Mouse (Mus musculus): ENCODE data around the gene Ncoa6. TPM values are rescaled to one million over a fixed set of nuclear protein-coding genes. Genes with fewer than 3 reads are reported as not detected.
"Not testable (repeated sequence)": the region's sequence is repeated elsewhere in the genome, so short reads cannot be mapped to it uniquely, and the experiment has no call there.

Gene Ncoa6
- total and polyA plus RNA-seq, 2 experiments from 2014 or later, result 32.1 to 73.1 TPM

DNA sequence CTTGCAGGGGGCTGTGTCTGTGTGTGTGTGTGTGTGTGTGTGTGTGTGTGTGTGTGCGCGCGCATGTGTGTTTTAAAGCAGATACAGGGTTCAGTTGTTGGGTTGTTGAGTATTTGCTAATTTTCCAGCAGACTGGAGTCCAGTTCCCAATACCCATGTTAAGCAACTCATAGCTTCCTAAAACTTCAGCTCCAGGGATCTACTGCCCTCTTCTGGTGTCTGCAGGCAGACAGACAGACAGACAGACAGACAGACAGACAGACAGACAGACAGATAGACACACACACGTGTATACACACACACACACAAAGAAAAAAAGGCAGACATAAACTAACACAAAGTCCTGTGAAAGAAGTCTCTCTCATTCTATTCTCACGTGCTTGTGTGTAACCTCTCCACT lies 22.4 kb downstream of the Ncoa6 start:
- Histone ChIP-seq H3K36me3 (ENCODE audit: insufficient read depth, low read length) (no peaks in the 10 kb centered on the region), H3K9me3 (ENCODE audit: low read length) (no peaks in the 10 kb centered on the region), H3K4me3 (ENCODE audit: low read depth, low read length) (no peak overlapping the region), H3K9ac (replicated peaks; ENCODE audit: low read length, poor library complexity, severe bottlenecking) (no peak overlapping the region), H3K27me3 (ENCODE audit: insufficient read depth, low read length) (no peaks in the 10 kb centered on the region), H3K4me1 (ENCODE audit: insufficient read depth, low read length) (no peaks in the 10 kb centered on the region), H3K27ac (ENCODE audit: low read depth, low read length) (no peak overlapping the region), H3K4me2 (ENCODE audit: low read depth, low read length, poor library complexity, severe bottlenecking) (no peak overlapping the region)
- DNase-seq (ENCODE audit: low spot score) (no peak), ATAC-seq (ENCODE audit: low FRiP score) (no peak)
- WGBS, result 97% methylated on average over 5 of the region's 5 CpGs
- peak; percentile 36 for TF ChIP-seq CTCF (IDR thresholded peaks at IDR 0.05)

DNA sequence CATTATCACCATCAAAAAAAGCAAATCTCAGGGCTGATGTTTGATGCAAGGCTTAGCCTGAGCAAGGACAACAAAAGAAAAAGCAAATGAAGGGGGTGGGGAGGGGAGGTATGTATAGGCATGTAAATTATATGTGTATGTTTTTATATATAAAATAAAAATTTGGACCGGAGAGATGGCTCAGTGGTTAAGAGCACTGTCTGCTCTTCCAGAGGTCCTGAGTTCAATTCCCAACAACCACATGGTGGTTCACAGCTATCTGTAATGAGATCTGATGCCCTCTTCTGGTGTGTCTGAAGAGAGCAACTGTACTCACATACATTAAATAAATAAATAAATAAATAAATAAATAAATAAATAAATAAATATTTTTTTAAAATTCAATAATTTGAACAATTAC lies 25.8 kb downstream of the Ncoa6 start:
- 100% methylated on average over 1 of the region's 1 CpGs for WGBS
- H3K36me3 ChIP-seq (ENCODE audit: insufficient read depth, low read length); H3K4me3 ChIP-seq (ENCODE audit: low read depth, low read length); H3K27ac ChIP-seq (ENCODE audit: low read depth, low read length); H3K4me2 ChIP-seq (ENCODE audit: low read depth, low read length, poor library complexity, severe bottlenecking); H3K27me3 ChIP-seq (ENCODE audit: insufficient read depth, low read length); H3K9me3 ChIP-seq (ENCODE audit: low read length); H3K9ac ChIP-seq (replicated peaks; ENCODE audit: low read length, poor library complexity, severe bottlenecking); ATAC-seq (ENCODE audit: low FRiP score); H3K4me1 ChIP-seq (ENCODE audit: insufficient read depth, low read length); DNase-seq (ENCODE audit: low spot score): not testable (repeated sequence)

DNA sequence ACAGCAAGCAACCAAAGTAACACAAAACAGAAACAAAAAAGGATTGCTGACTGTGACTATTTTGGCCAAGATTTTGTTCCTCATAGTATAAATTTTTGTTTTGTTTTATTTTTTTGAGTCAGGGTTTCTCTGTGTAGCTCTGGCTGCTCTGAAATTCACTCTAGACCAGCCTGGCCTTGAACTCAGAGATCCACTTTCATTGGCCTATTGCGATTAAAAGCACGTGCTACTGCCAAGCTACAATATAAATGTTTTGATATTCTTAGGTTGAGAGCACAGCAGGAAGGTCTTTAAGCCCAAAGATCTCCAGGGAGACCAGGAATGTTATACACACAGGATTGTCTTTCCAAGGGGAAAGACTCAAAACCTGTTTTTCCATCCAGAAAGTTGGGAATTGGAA lies 30.2 kb downstream of the Ncoa6 start:
- H3K27ac ChIP-seq (ENCODE audit: low read depth, low read length), result no peak overlapping the region
- H3K4me2 ChIP-seq (ENCODE audit: low read depth, low read length, poor library complexity, severe bottlenecking), result no peak overlapping the region
- no peaks in the 10 kb centered on the region for H3K9me3 ChIP-seq (ENCODE audit: low read length)
- no peaks in the 10 kb centered on the region for H3K36me3 ChIP-seq (ENCODE audit: insufficient read depth, low read length)
- WGBS, result 45% methylated on average over 2 of the region's 2 CpGs
- ATAC-seq (ENCODE audit: low FRiP score), result no peak
- no peaks in the 10 kb centered on the region for H3K27me3 ChIP-seq (ENCODE audit: insufficient read depth, low read length)
- H3K4me3 ChIP-seq (ENCODE audit: low read depth, low read length), result no peak overlapping the region
- no peak for TF ChIP-seq CTCF (IDR thresholded peaks at IDR 0.05)
- no peaks in the 10 kb centered on the region for H3K4me1 ChIP-seq (ENCODE audit: insufficient read depth, low read length)
- DNase-seq (ENCODE audit: low spot score), result no peak
- H3K9ac ChIP-seq (replicated peaks; ENCODE audit: low read length, poor library complexity, severe bottlenecking), result no peak overlapping the region

DNA sequence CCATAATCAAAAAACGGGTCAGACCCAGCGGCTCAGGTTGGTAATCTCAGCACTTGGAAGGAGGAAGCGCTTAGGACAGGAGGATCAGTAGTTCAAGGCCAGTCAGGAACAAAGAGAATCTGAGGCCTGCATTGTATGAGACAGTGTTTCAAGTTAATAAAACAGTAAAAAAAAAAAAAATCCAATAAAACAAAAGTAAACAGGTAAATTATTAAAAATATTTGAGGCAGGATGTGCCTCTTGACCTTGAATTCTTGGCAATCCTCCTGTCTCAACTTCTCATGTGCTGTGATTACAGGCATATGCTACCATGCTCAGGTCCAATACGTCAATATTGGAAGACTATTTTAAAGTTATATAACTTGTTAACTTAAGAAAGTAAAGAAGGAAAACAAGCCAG lies 30.8 kb downstream of the Ncoa6 start:
- 88% methylated on average over 4 of the region's 4 CpGs for WGBS
- H3K4me3 ChIP-seq (ENCODE audit: low read depth, low read length), result no peak overlapping the region
- no peaks in the 10 kb centered on the region for H3K9me3 ChIP-seq (ENCODE audit: low read length)
- H3K4me2 ChIP-seq (ENCODE audit: low read depth, low read length, poor library complexity, severe bottlenecking), result no peak overlapping the region
- H3K36me3 ChIP-seq (ENCODE audit: insufficient read depth, low read length), result no peaks in the 10 kb centered on the region
- DNase-seq (ENCODE audit: low spot score) (no peak), ATAC-seq (ENCODE audit: low FRiP score) (no peak)
- H3K4me1 ChIP-seq (ENCODE audit: insufficient read depth, low read length), result no peaks in the 10 kb centered on the region
- H3K27me3 ChIP-seq (ENCODE audit: insufficient read depth, low read length), result no peaks in the 10 kb centered on the region
- TF ChIP-seq CTCF (IDR thresholded peaks at IDR 0.05), result no peak
- H3K9ac ChIP-seq (replicated peaks; ENCODE audit: low read length, poor library complexity, severe bottlenecking), result no peak overlapping the region
- no peak overlapping the region for H3K27ac ChIP-seq (ENCODE audit: low read depth, low read length)

DNA sequence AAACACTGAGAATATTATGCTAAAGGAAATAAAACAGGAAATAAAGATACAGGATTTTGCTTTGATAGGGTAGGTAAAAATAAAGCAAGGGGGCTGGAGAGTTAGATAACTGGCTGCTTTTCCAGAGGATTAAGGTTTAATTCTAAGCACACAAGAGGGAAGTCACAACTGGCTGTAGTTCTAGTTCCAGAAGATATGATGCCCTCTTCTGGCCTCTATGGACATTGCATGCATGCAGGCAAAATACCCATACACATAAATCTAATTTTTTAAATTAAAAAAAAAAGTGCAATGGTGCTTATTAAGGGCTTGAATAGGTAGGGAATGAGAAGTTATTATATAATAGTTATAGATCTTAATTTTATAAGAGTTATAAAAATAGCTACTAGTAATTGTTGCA lies 37.2 kb downstream of the Ncoa6 start:
- Histone ChIP-seq H3K9ac (replicated peaks; ENCODE audit: low read length, poor library complexity, severe bottlenecking) (no peak overlapping the region), H3K27ac (ENCODE audit: low read depth, low read length) (no peak overlapping the region), H3K4me3 (ENCODE audit: low read depth, low read length) (no peak overlapping the region), H3K36me3 (ENCODE audit: insufficient read depth, low read length) (peaks cover 18% of the 10 kb centered on the region; the same call in 1 of the 2 replicates), H3K4me1 (ENCODE audit: insufficient read depth, low read length) (no peaks in the 10 kb centered on the region), H3K9me3 (ENCODE audit: low read length) (no peaks in the 10 kb centered on the region), H3K27me3 (ENCODE audit: insufficient read depth, low read length) (no peaks in the 10 kb centered on the region), H3K4me2 (ENCODE audit: low read depth, low read length, poor library complexity, severe bottlenecking) (no peak overlapping the region)
- ATAC-seq (ENCODE audit: low FRiP score) (no peak), DNase-seq (ENCODE audit: low spot score) (no peak)
- TF ChIP-seq CTCF (IDR thresholded peaks at IDR 0.05), result peak; percentile 61

DNA sequence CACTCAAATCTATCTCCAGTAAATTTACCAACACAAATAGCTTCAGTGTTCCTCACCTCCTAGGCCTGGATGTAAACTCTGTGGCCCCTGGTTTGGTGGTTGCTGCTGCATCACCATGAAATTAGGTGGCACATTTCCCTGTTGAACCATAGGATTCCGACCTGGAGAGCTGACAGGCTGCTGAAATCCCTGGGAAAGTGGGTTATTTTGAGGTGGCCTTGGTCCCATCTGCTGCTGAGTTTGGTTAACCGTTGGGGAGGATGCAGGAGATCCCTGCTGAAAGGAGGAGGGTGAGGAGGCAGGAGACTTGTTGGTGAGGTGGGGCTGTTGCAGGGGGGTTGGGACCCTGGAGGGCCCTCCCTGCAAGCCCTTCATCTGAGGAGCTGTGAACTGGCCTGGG lies 52.8 kb downstream of the Ncoa6 start:
- no peaks in the 10 kb centered on the region for H3K27me3 ChIP-seq (ENCODE audit: insufficient read depth, low read length)
- 78% methylated on average over 2 of the region's 2 CpGs for WGBS

More for the DNA sequence above, 52.8 kb downstream of the Ncoa6 start:
- peaks cover 32% of the 10 kb centered on the region for H3K36me3 ChIP-seq (ENCODE audit: insufficient read depth, low read length)
- H3K9ac ChIP-seq (replicated peaks; ENCODE audit: low read length, poor library complexity, severe bottlenecking), result no peak overlapping the region
- no peak for ATAC-seq (ENCODE audit: low FRiP score)
- H3K9me3 ChIP-seq (ENCODE audit: low read length), result no peaks in the 10 kb centered on the region
- no peak for TF ChIP-seq CTCF (IDR thresholded peaks at IDR 0.05)
- H3K27ac ChIP-seq (ENCODE audit: low read depth, low read length), result no peak overlapping the region
- H3K4me3 ChIP-seq (ENCODE audit: low read depth, low read length), result no peak overlapping the region
- H3K4me2 ChIP-seq (ENCODE audit: low read depth, low read length, poor library complexity, severe bottlenecking), result no peak overlapping the region
- DNase-seq (ENCODE audit: low spot score), result no peak
- no peaks in the 10 kb centered on the region for H3K4me1 ChIP-seq (ENCODE audit: insufficient read depth, low read length)
